Mouse (Mus musculus) liver, adult 2 months (tissue): ENCODE results near the gene Hoxc13. TPM values are rescaled to one million over a fixed set of nuclear protein-coding genes. Genes with fewer than 3 reads are reported as not detected.

Experiments used
- DNase-seq: peaks from one replicate; pipeline ENCODE4 v3.0.0-alpha.2; 2011; ENCODE audit warnings: low read depth, low spot score; ENCODE audit errors: extremely low read depth
- H3K27ac ChIP-seq: fragments of 200-500 bp; replicated peaks from 2 replicates; pipeline ENCODE4 v1.5.1; 2012; ENCODE audit warnings: low read depth, mild to moderate bottlenecking, control low read depth, inconsistent platforms, low read length; ENCODE audit not compliant: insufficient read depth
- H3K27me3 ChIP-seq: fragments of 200-500 bp; 2 replicates; pipeline ENCODE4 v1.6.1; 2012; ENCODE audit warnings: mild to moderate bottlenecking, moderate library complexity, low read length, inconsistent platforms; ENCODE audit not compliant: control insufficient read depth, insufficient read depth
- H3K36me3 ChIP-seq: fragments of 200-500 bp; 2 replicates; pipeline ENCODE4 v1.6.1; 2012; ENCODE audit warnings: low read length, inconsistent platforms; ENCODE audit not compliant: control insufficient read depth, insufficient read depth
- H3K4me1 ChIP-seq: fragments of 200-500 bp; 2 replicates; pipeline ENCODE4 v1.6.1; 2011; ENCODE audit warnings: low read length; ENCODE audit not compliant: control insufficient read depth, insufficient read depth
- H3K4me3 ChIP-seq: fragments of 200-500 bp; 2 replicates; pipeline ENCODE4 v1.5.1; 2011; ENCODE audit warnings: low read depth, mild to moderate bottlenecking, control low read depth, low read length, moderate library complexity; ENCODE audit not compliant: insufficient read depth
- H3K79me2 ChIP-seq: fragments of 200-500 bp; 2 replicates; pipeline ENCODE4 v1.6.1; 2012; ENCODE audit warnings: inconsistent platforms, mild to moderate bottlenecking, low read length, moderate library complexity; ENCODE audit not compliant: control insufficient read depth, insufficient read depth
- H3K9ac ChIP-seq: fragments of 200-500 bp; 2 replicates; pipeline ENCODE4 v1.6.1; 2012; ENCODE audit warnings: low read depth, mild to moderate bottlenecking, control low read depth, inconsistent platforms, low read length
- CTCF ChIP-seq: fragments of 200-500 bp; IDR thresholded peaks from 2 replicates; pipeline ENCODE4 v1.5.1; 2011; ENCODE audit warnings: low read depth, low read length, control low read depth
- POLR2A ChIP-seq: fragments of 200-500 bp; IDR thresholded peaks from 2 replicates; pipeline ENCODE4 v1.6.1; 2011; ENCODE audit warnings: low read length, control low read depth; ENCODE audit not compliant: insufficient read depth; ENCODE audit errors: extremely low read depth
- whole genome bisulfite sequencing: fragments of 180-500 bp; shearing (Covaris S2); methylation state at CpG from one replicate; pipeline ENCODE4 v1.1.7; 2018; 5-methylcytosine and 5-hydroxymethylcytosine counted together
- polyA plus RNA-seq: library from polyadenylated mRNA; depleted of rRNA; stranded (reverse); fragments of >200 nt; gene quantifications from 2 replicates; pipeline ENCODE4 v1.2.3, GENCODE M21; 2012
- total RNA-seq: library from RNA; depleted of rRNA; stranded (reverse); fragments of >200 nt; gene quantifications from 2 replicates; pipeline ENCODE4 v1.2.3, GENCODE M21; 2014

Gene Hoxc13
- total and polyA plus RNA-seq, 2 experiments, result not detected

DNA sequence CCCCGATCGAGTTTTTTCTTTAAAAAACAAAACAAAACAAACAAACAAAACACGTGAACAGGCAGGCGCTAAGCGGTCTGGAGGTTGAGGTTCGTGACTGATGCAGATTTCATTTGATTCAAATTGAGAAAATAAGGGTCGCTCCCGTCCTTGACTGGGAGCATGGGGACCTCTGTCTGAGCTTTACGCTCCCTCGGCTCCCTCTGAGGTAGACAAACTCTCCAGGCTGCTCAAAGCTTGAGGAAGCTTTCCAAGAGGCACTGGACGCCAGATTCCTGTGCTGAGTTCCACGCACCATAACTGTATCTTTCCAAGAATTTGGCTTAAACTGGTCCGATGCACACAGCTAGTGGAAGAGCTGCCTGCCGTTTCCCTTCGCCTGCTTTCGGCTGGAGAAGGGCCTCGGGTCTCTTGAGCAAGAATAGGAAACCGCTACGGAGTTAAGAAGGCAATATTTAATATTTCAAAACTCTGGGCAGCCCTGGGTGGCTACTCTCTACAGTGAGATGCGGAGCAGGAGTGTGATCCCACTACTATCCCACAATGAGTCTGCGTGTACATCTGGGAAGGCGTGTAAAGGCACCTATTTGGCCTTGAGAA is 10.3 kb upstream of the Hoxc13 start:
- Histone ChIP-seq H3K36me3 (no peaks in the 10 kb centered on the region), H3K27ac (no peak overlapping the region), H3K27me3 (peaks cover 10% of the 10 kb centered on the region; the same call in 1 of the 2 replicates), H3K9ac (no peak overlapping the region), H3K4me1 (no peaks in the 10 kb centered on the region), H3K79me2 (no peaks in the 10 kb centered on the region), H3K4me3 (no peak overlapping the region)
- no peak for DNase-seq
- TF ChIP-seq CTCF (no peak), POLR2A (no peak)
- WGBS, result 2% methylated on average over 22 of the region's 22 CpGs

DNA sequence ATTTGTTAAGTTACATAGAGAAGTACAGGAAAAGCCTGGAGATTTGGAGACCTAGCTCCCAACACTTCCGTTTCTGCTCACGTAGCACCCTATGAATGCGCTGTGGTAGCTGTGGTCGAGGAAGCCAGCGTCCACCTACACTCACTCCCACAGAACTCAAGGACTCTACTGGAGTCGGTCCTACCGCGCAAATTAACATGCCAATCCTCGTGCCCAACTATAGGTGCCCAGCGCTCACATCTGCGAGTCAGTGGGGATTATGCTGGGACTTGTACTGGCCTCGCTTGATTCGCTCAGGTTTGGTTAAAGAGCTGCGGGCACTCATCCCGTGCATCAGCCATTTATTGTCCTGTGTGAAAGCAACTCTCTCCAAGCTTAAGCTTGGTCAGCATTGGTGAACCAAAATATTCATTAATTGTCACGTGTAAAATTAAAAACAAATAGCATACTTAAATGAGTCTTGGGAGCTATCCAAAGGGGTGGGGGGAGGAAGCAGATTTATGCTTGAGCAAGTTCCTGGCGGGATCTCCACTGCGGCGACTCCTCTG is 7.8 kb upstream of the Hoxc13 start:
- WGBS, result 2% methylated on average over 19 of the region's 19 CpGs
- Histone ChIP-seq H3K4me1 (no peaks in the 10 kb centered on the region), H3K27ac (no peak overlapping the region), H3K9ac (no peak overlapping the region), H3K36me3 (no peaks in the 10 kb centered on the region), H3K79me2 (no peaks in the 10 kb centered on the region), H3K27me3 (peaks cover 16% of the 10 kb centered on the region; the same call in 1 of the 2 replicates), H3K4me3 (no peak overlapping the region)
- DNase-seq, result no peak
- TF ChIP-seq CTCF, result no peak
- TF ChIP-seq POLR2A, result no peak

DNA sequence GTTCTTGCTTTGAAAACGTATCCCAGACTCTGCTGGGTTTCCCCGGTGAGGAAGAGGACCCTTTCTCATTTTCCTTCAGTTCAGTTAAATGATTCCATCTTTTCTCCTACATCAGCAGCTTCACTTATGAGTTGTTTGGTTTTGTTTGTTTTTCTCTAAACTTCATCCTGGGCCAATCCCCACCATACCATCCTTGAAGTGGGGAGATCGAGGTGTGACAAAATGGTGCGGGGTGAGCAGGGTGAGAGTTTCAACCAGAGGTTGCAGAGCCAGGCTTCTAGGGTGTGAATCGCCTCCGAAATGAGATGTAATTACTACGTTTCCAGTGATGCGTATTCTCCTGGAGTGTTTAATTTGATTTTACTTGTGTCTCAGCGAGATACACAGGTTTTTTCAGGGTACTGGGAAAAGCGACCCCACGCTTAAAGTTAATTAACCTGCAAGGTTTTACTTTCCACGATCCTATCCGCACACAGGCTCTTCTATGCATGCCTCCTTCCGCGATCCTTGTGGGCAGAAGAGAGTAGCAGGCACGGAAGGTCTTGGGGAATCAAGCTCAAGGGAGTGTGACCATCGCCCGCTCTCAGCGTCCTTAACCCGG is 2.8 kb upstream of the Hoxc13 start:
- Histone ChIP-seq H3K27me3 (peaks cover 32% of the 10 kb centered on the region), H3K4me3 (no peak overlapping the region), H3K79me2 (no peaks in the 10 kb centered on the region), H3K9ac (no peak overlapping the region), H3K36me3 (no peaks in the 10 kb centered on the region), H3K4me1 (no peaks in the 10 kb centered on the region), H3K27ac (no peak overlapping the region)
- 5% methylated on average over 20 of the region's 20 CpGs for WGBS
- no peak for DNase-seq
- TF ChIP-seq POLR2A, result no peak

DNA sequence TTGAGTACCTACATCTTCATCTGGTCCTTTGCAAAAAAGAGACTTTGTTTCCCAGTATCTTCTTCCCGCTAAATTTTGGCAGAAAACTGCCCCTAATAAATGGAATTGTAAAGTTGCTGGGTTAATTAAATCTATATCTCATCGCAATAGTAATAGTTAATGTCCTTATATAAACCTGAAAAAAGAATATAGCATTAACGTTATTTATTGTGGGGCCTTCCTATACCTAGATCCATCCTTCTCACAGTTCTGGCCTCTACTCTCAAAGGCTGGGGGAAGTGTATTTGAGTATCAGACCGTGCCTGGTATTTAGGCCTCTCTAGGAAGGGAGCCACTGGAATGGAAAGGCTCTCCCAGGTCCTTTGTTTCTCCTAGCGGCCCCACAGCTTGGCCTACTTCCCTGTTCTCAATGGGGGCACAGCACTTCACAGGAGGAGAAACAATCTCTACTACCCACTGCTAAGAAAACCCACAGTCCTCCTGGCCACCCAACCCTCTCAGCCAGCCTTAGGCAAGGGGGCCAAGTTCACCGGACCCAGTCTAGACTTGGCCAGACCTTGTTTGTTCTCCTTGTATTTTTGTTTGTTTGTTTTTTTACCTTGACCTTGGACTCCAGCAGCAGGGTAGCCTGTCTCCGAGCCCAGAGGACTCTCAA is 2.2 kb upstream of the Hoxc13 start:
- no peaks in the 10 kb centered on the region for H3K4me1 ChIP-seq
- no peaks in the 10 kb centered on the region for H3K36me3 ChIP-seq
- no peak for DNase-seq
- no peak overlapping the region for H3K4me3 ChIP-seq
- no peak overlapping the region for H3K27ac ChIP-seq
- no peaks in the 10 kb centered on the region for H3K79me2 ChIP-seq
- WGBS, result 6% methylated on average over 7 of the region's 7 CpGs
- no peak overlapping the region for H3K9ac ChIP-seq
- H3K27me3 ChIP-seq, result peaks cover 31% of the 10 kb centered on the region
- no peak for TF ChIP-seq CTCF
- TF ChIP-seq POLR2A, result no peak

DNA sequence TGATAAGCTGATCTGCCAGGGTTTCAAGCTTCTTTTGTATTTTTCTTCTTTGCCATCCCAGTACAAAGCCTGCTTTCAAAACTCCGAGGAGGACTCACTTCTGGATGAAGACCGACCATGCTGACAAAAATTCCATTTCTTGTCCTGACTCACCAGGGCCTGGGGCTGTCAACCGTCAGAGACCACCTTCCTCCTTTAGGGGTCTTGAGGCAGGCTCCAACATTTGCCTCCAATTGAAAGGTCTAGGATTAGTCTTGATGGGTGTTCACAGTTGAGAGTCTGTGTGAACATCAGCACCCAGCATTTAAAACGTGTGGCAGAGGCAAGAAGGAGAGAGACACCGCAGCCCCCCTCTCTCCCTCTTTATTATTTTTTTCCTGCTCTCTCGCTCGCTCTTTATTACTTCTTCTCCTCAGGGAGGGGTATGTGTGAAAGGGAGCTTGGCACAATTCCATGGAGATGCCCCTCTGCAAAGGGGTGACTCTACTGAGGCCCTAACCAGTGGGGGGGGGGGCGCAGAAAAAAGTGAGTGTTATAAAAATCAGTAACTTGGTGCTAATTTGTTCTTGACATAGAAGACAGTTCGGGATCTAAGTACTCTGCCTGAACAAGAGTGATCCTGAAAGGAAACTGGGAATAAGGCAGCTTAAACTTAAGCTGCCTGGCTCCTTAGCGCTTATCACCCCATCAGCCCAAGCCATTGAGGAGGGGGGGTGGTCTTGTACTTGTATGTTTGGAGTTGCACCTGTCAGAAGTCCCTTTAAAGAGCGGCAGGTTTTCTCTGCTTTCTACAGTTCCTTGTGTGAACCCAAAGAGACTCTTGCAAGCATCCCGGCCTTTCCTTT is 1.3 kb upstream of the Hoxc13 start:
- Histone ChIP-seq H3K4me1 (no peaks in the 10 kb centered on the region), H3K27ac (no peak overlapping the region), H3K4me3 (no peak overlapping the region), H3K9ac (no peak overlapping the region), H3K27me3 (peaks cover 31% of the 10 kb centered on the region), H3K36me3 (no peaks in the 10 kb centered on the region), H3K79me2 (no peaks in the 10 kb centered on the region)
- 9% methylated on average over 12 of the region's 12 CpGs for WGBS
- DNase-seq, result no peak
- TF ChIP-seq CTCF, result no peak
- no peak for TF ChIP-seq POLR2A
